Mouse (Mus musculus): ENCODE data around the gene Sco1.

DNA sequence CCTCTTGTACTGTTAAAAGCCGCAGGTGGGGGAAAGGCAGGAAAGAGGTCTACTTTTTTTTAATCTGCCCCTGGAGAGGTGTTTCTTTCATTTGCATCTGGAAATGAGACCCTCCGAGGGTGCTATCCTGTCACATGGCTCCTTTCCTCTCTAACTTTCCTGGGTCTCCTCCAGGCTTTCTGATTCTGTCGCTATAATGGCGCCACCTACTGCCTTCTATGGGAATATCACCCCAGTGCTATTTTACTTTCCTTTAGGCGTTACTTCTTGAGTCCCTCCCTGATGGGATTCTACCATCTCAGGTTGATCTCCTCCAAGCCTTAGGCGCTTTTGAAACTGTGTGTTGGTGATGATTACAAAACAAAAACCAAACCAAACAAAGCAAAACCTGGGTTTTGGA lies 47.7 kb downstream of the Sco1 start:
- TF ChIP-seq CTCF (IDR thresholded peaks at IDR 0.05; ENCODE audit: low read depth, low read length) (0 out of 2 replicates have a peak, but pooled peaks have one; percentile 33), TAL1 (conservative IDR thresholded peaks at IDR 0.05; ENCODE audit: low read depth, low read length) (no peak), POLR2AphosphoS5 (IDR thresholded peaks at IDR 0.05; ENCODE audit: insufficient replicate concordance, low read depth, low read length) (no peak), GATA1 (IDR thresholded peaks at IDR 0.05; ENCODE audit: borderline replicate concordance, low read length) (no peak), GATA2 (IDR thresholded peaks at IDR 0.05; ENCODE audit: borderline replicate concordance, low read depth, low read length) (no peak)
